Mouse (Mus musculus) c-Kit-negative CD71-positive TER-119-positive erythroid progenitor cells, embryonic 14.5 days (primary cell): ENCODE results near the gene Smim13.

Source experiments
- DNase-seq: peaks from one replicate; pipeline ENCODE4 v3.0.0-alpha.2; 2013; ENCODE audit warnings: low read depth, low spot score

Gene Smim13

DNA sequence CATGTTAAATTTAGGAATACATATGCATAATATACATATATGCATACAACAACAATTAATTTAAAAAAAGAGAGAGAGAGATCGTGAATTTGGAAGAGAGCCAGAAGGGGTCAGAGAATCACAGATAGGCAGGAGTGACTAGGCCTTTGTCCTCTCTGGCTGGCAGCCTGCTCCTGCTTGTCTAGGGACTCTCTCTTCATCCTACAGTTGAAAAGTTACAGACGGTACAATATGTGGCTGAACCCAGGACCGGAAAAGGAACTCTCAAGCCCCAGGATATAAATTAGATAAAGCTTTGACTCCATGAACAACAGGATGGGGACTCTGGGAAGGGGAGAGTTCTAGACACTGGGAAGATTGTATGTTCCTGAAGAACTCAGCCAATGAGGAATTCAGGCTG is 36.6 kb downstream of the Smim13 start:
- no peak for DNase-seq

DNA sequence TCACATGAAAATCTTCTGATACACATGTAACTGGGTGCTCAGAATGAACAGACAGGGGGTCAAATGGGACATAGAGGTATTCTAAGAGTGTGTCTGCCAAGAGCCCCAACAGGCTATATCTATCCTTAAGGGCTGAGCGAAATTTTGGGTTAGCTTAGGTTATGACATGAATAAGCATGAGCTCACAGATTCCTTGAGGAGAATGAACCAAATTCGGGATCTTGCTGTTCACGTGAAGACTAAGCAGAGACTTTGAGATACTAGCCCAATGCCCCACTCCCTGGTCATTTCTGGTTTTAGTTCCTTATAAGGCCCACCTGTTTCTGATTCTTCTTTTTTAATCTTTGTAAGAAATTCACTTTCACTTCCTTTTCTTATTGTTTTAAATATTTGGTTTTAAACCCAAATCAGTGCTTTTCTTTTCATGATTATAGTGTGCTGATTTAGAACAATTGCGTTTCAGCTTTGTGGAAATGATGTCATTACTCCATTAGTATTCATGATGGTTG is 41.9 kb downstream of the Smim13 start:
- no peak for DNase-seq

DNA sequence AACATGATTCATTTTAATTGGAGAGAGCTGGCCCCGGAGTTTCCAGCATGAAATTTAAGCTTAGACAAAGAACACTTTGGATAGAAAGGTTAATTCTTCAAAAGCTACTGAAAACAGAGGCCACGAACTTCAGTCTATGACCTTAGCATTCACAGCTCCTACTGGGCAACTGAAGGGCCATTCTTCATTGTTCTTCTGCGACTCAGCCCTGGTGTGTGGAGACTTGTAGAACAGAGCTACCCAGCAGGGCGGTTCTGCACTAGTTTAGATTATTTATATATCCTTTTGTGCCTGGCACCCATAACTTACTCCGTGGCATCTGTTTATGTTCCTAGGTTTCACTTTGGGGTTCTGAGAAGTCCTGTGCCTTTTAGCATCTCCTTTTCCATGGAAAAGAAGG is 44.0 kb downstream of the Smim13 start:
- no peak for DNase-seq

- DNase-seq = no peak
Observed at GRCm38 (mm10) chr13:41295886-41296285, 46.2 kb downstream of the Smim13 start.

GRCm38 (mm10) chr13:41296396-41296795 is 46.8 kb downstream of the Smim13 start:
- no peak for DNase-seq

DNA sequence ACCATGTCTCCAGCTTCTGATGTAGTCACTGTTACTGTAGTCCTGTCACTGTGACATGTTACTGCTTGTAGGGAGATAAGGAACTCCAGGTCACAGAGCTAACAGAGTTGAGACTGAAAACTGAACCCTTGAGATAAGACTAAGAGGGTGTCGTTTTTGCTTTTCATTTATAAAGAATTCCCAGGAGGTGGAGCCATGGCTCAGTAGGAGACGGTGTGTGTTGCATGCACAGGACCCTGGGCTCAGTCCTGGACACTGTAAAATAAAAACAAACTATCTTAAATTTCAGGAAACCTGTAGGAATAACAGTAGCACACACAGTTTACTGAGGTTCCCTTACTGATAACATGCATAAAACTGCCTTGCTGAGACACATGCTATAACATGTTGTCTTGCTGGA is 48.9 kb downstream of the Smim13 start:
- DNase-seq = no peak

- DNase-seq = no peak
Observed at GRCm38 (mm10) chr13:41298996-41299395, 49.4 kb downstream of the Smim13 start.

DNA sequence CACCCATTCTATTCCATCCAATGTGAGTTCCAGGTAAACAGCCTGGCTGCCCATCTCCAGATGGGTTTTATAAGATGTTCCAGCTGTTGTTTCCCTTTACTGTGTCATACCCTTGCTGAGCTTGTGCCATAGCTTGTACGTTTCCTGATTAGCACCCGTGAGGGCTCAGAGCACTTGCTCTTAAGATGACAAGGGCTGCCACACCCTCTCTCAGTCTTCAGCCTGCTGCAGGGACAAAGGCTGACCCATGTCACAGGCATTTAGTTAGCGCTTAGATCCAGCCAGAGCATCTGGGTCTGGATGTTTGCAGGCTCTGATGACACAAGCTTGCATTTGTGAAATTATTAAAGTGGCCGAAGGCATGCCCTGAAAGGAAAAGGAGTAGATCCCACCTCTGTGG is 50.4 kb downstream of the Smim13 start:
- no peak for DNase-seq

- DNase-seq = no peak
Observed at GRCm38 (mm10) chr13:41302716-41303115, 53.1 kb downstream of the Smim13 start.

- DNase-seq = no peak
Observed at GRCm38 (mm10) chr13:41320749-41321148, 71.1 kb downstream of the Smim13 start.

DNA sequence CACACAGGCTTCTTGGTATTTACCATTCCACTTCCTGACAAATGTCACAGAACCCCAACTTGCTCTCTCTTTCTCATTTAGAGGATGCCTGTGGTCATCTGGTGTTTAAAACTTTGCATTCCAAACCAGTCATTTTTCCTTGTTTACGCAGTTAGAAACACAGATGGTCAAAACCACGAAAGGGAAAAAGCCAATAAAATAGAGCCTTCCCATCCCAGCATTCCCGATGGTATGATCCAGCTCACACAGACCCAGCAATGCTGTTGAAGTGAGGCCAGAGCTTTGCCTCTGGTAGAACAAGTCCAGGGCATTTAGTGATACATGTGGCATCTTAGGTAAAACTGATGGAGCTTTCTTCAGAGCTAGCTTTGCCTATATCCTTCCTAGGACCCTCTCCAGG is 71.8 kb downstream of the Smim13 start:
- no peak for DNase-seq

GRCm38 (mm10) chr13:41324631-41325030 is 75.0 kb downstream of the Smim13 start:
- DNase-seq = no peak

DNA sequence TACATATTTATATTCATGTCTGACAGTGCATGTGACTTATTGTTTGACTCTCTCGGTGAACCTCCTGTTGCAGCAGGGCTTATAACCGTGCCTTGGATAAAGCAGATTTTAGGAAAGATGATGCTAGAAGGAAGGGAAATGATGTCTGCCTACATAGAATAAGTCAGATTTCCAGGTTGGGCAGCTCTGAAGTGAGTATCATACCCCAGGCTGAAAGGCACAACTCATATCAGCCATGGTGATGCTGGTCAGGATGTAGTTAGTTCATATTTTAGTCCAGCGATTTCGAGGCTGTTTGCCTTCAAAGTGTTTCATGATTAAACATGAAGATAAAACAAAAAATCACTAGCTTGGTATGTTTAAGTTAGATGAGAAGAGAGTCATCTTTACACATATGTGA is 75.7 kb downstream of the Smim13 start:
- no peak for DNase-seq

GRCm38 (mm10) chr13:41326134-41326533 is 76.5 kb downstream of the Smim13 start:
- no peak for DNase-seq
